Mouse (Mus musculus) forebrain, embryonic 13.5 days (tissue): ENCODE measurements around the gene Pglyrp1. TPM values are rescaled to one million over a fixed set of nuclear protein-coding genes. Genes with fewer than 3 reads are reported as not detected.
A peak's percentile ranks its signal among the peaks of the same experiment; 100 is the strongest.

Experiments used
- ATAC-seq: fragments of 200-750 bp; cut with Nextera tagmentation; 2 replicates; pipeline ENCODE4 v1.8.0; 2017
- H3K27ac ChIP-seq: fragments of 300-500 bp; sonication (generic); 2 replicates; pipeline ENCODE4 v1.5.1; 2015; ENCODE audit warnings: inconsistent platforms, mild to moderate bottlenecking, moderate library complexity
- H3K27me3 ChIP-seq: fragments of 300-500 bp; sonication (generic); 2 replicates; pipeline ENCODE4 v1.6.1; 2015; ENCODE audit warnings: mild to moderate bottlenecking, inconsistent platforms
- H3K36me3 ChIP-seq: fragments of 300-500 bp; sonication (generic); 2 replicates; pipeline ENCODE4 v1.6.1; 2015; ENCODE audit warnings: mild to moderate bottlenecking, inconsistent platforms; ENCODE audit not compliant: poor library complexity, severe bottlenecking
- H3K4me1 ChIP-seq: fragments of 300-500 bp; sonication (generic); 2 replicates; pipeline ENCODE4 v1.6.1; 2015; ENCODE audit warnings: inconsistent platforms
- H3K4me2 ChIP-seq: fragments of 300-500 bp; sonication (generic); 2 replicates; pipeline ENCODE4 v1.6.1; 2015; ENCODE audit warnings: inconsistent platforms, mild to moderate bottlenecking, moderate library complexity
- H3K4me3 ChIP-seq: fragments of 300-500 bp; sonication (generic); 2 replicates; pipeline ENCODE4 v1.5.1; 2015; ENCODE audit warnings: mild to moderate bottlenecking, inconsistent platforms
- H3K9ac ChIP-seq: fragments of 300-500 bp; sonication (generic); 2 replicates; pipeline ENCODE4 v1.6.1; 2015; ENCODE audit warnings: mild to moderate bottlenecking, inconsistent platforms
- H3K9me3 ChIP-seq: fragments of 300-500 bp; sonication (generic); replicated peaks from 2 replicates; pipeline ENCODE4 v1.6.1; 2016; ENCODE audit warnings: inconsistent platforms
- WGBS: fragments of 180-500 bp; shearing (Covaris S2); methylation state at CpG from one replicate; pipeline ENCODE4 v1.1.7; 2015; 5-methylcytosine and 5-hydroxymethylcytosine counted together
- polyA plus RNA-seq: library from polyadenylated mRNA; unstranded; fragments of >200 nt; fragmentation: Nextera tagmentation; extraction: Ambion mirVana; gene quantifications from 2 replicates; pipeline ENCODE4 v1.2.1, GENCODE M21; 2015

Pglyrp1 gene
- polyA plus RNA-seq, 1 experiment from 2014 or later = 7.4 TPM

DNA sequence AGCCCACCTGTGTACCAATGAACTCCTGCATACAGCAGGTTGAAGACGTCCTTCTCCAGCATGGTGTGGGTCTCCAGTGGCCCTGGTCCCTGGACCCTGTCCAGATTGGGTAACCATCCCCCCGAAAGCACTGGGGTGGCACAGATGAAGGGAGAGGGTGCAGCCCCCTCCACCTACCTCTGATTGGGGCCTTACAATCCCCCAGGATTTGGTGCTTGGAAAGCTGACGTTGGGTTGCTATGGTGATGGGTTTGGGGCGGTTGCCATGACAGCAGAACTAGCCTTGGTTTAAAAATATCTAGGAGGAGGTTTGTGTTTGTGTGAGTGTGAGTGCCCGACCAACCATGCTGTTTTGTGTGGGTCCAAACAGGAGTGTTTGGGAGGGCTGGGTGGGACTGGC lies 51.7 kb downstream of the Pglyrp1 start:
- ATAC-seq = peak; percentile 5; the same call in 1 of the 2 replicates
- Histone ChIP-seq H3K4me1 (peaks cover 54% of the 10 kb centered on the region), H3K27ac (peak overlapping the region; percentile 90), H3K9me3 (no peaks in the 10 kb centered on the region), H3K4me2 (peak overlapping the region; percentile 46), H3K36me3 (no peaks in the 10 kb centered on the region), H3K4me3 (no peak overlapping the region), H3K27me3 (no peaks in the 10 kb centered on the region), H3K9ac (no peak overlapping the region)
- WGBS = 24% methylated on average over 5 of the region's 5 CpGs

DNA sequence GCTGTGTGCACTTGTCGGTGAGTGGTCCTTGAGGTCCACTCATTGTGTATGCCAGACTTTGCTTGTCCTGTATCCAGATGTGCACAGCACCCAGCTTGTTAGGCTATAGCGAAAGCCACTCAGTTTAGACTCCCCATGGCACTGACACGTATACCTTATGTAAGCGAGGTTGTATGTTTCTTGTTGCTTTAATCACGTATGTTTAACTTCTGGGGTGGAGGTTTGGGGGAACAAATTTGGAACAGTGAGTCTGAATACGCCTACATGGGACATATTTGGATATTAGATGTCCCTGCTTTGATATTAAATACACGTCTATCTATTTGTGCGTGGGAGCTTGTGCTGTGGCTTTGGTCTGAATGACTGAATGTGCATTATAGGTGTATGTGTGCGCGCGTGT lies 52.1 kb downstream of the Pglyrp1 start:
- H3K4me3 ChIP-seq = no peak overlapping the region
- H3K9me3 ChIP-seq = no peaks in the 10 kb centered on the region
- H3K27ac ChIP-seq = peak overlapping the region; percentile 90
- H3K9ac ChIP-seq = 0 out of 2 replicates have a peak overlapping the region, but pooled peaks have one; percentile 37
- H3K27me3 ChIP-seq = no peaks in the 10 kb centered on the region
- ATAC-seq = no peak
- H3K4me1 ChIP-seq = peaks cover 58% of the 10 kb centered on the region
- 62% methylated on average over 11 of the region's 11 CpGs for WGBS
- no peaks in the 10 kb centered on the region for H3K36me3 ChIP-seq
- peak overlapping the region; percentile 46 for H3K4me2 ChIP-seq

GRCm38 (mm10) chr7:18923711-18924191 lies 52.6 kb downstream of the Pglyrp1 start:
- Histone ChIP-seq H3K36me3 (no peaks in the 10 kb centered on the region), H3K27ac (peak overlapping the region; percentile 90), H3K4me1 (peaks cover 62% of the 10 kb centered on the region), H3K9ac (peak overlapping the region; percentile 37; the same call in 1 of the 2 replicates), H3K9me3 (no peaks in the 10 kb centered on the region), H3K27me3 (no peaks in the 10 kb centered on the region), H3K4me2 (peak overlapping the region; percentile 46), H3K4me3 (no peak overlapping the region)
- WGBS = 16% methylated on average over 4 of the region's 4 CpGs
- ATAC-seq = no peak

GRCm38 (mm10) chr7:18924321-18924720 lies 53.2 kb downstream of the Pglyrp1 start:
- Histone ChIP-seq H3K27ac (peak overlapping the region; percentile 90), H3K4me3 (no peak overlapping the region)

GRCm38 (mm10) chr7:18925162-18925938 lies 54.2 kb downstream of the Pglyrp1 start, which contains the start of gene Nova2:
Gene Nova2, plus strand, starts transcription at chr7:18925888.
- under 1% methylated on average over 27 of the region's 45 CpGs for WGBS
- peaks cover 75% of the 10 kb centered on the region for H3K4me1 ChIP-seq
- H3K36me3 ChIP-seq = no peaks in the 10 kb centered on the region
- ATAC-seq = peak; percentile 86
- H3K4me3 ChIP-seq = peak within 1 kb of the TSS; percentile 95
- peak within 1 kb of the TSS; percentile 92 for H3K4me2 ChIP-seq
- H3K27ac ChIP-seq = peak within 1 kb of the TSS; percentile 94
- no peaks in the 10 kb centered on the region for H3K9me3 ChIP-seq
- peak within 1 kb of the TSS; percentile 99 for H3K9ac ChIP-seq
- H3K27me3 ChIP-seq = no peaks in the 10 kb centered on the region

More at GRCm38 (mm10) chr7:18924321-18924720, 53.2 kb downstream of the Pglyrp1 start:
- ATAC-seq = no peak
- Histone ChIP-seq H3K9ac (peak overlapping the region; percentile 37; the same call in 1 of the 2 replicates), H3K4me1 (peaks cover 67% of the 10 kb centered on the region), H3K4me2 (peak overlapping the region; percentile 46), H3K9me3 (no peaks in the 10 kb centered on the region), H3K36me3 (no peaks in the 10 kb centered on the region), H3K27me3 (no peaks in the 10 kb centered on the region)
- 6% methylated on average over 8 of the region's 8 CpGs for WGBS

GRCm38 (mm10) chr7:18926041-18926790 lies 55.1 kb downstream of the Pglyrp1 start:
- WGBS = 0% methylated on average over 33 of the region's 42 CpGs
- no peaks in the 10 kb centered on the region for H3K27me3 ChIP-seq
- peak overlapping the region; percentile 94 for H3K27ac ChIP-seq
- peak overlapping the region; percentile 99 for H3K9ac ChIP-seq
- H3K36me3 ChIP-seq = no peaks in the 10 kb centered on the region
- ATAC-seq = peak; percentile 30
- peaks cover 71% of the 10 kb centered on the region for H3K4me1 ChIP-seq
- H3K4me3 ChIP-seq = peak overlapping the region; percentile 95
- H3K9me3 ChIP-seq = no peaks in the 10 kb centered on the region
- peak overlapping the region; percentile 92 for H3K4me2 ChIP-seq

- Histone ChIP-seq H3K4me1 (peaks cover 73% of the 10 kb centered on the region), H3K4me2 (peak overlapping the region; percentile 92), H3K36me3 (no peaks in the 10 kb centered on the region), H3K9ac (peak overlapping the region; percentile 99), H3K4me3 (peak overlapping the region; percentile 95), H3K27ac (peak overlapping the region; percentile 94), H3K9me3 (no peaks in the 10 kb centered on the region), H3K27me3 (no peaks in the 10 kb centered on the region)
- WGBS = 54% methylated on average over 6 of the region's 6 CpGs
- ATAC-seq = peak; percentile 9; the same call in 1 of the 2 replicates
Measured at GRCm38 (mm10) chr7:18926911-18927310, 55.8 kb downstream of the Pglyrp1 start.

DNA sequence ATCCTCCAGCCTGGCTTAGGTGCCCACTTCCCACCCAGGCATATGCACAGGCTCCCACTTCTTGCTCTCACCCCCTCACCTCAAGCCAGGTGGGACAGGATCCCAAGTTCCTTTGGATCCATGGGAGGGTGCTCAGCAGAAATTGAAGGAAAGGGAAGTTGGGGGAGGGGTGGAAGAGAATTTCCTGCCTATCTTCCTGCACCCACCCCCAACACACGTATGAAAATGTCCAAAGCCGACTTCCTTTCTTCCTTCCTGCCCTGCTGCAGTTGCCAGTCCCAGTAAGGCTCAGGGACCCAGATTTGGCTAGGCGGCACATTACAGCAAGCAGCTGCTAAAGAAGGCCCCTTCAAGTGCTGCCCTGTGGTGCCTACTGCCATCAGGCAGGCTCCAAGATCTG lies 56.6 kb downstream of the Pglyrp1 start:
- H3K9me3 ChIP-seq = no peaks in the 10 kb centered on the region
- peak overlapping the region; percentile 92 for H3K4me2 ChIP-seq
- no peak for ATAC-seq
- peak overlapping the region; percentile 95 for H3K4me3 ChIP-seq
- H3K9ac ChIP-seq = 0 out of 2 replicates have a peak overlapping the region, but pooled peaks have one; percentile 99
- peak overlapping the region; percentile 94; the same call in 1 of the 2 replicates for H3K27ac ChIP-seq
- peaks cover 66% of the 10 kb centered on the region for H3K4me1 ChIP-seq
- no peaks in the 10 kb centered on the region for H3K27me3 ChIP-seq
- 57% methylated on average over 3 of the region's 3 CpGs for WGBS
- no peaks in the 10 kb centered on the region for H3K36me3 ChIP-seq

Other genes starting within 250 kb of the Pglyrp1 start
- gene Psg21, start 214.6 kb upstream of the Pglyrp1 start, polyA plus RNA-seq = not detected in 2 replicates
- not detected in 2 replicates for gene Psg20, start 185.1 kb upstream of the Pglyrp1 start, polyA plus RNA-seq
- not detected in 2 replicates for gene Psg22, start 153.2 kb upstream of the Pglyrp1 start, polyA plus RNA-seq
- not detected in 2 replicates for gene Psg19, start 72.8 kb upstream of the Pglyrp1 start, polyA plus RNA-seq
- not detected in 2 replicates for gene Psg17, start 49.7 kb upstream of the Pglyrp1 start, polyA plus RNA-seq
- gene Mill2, start 31.4 kb upstream of the Pglyrp1 start, polyA plus RNA-seq = 0.11 and 0.34 TPM in 2 replicates
- 25.6 and 27.9 TPM in 2 replicates for gene Ccdc61, start 39.1 kb downstream of the Pglyrp1 start, polyA plus RNA-seq
- gene Nova2, start 54.6 kb downstream of the Pglyrp1 start, polyA plus RNA-seq = 12.3 and 13.7 TPM in 2 replicates
- 0.68 and 0.69 TPM in 2 replicates for gene Nanos2, start 116.1 kb downstream of the Pglyrp1 start, polyA plus RNA-seq
- 2.8 TPM in 2 replicates for gene Mypop, start 119.9 kb downstream of the Pglyrp1 start, polyA plus RNA-seq
- 22.1 and 23.3 TPM in 2 replicates for gene Irf2bp1, start 132.7 kb downstream of the Pglyrp1 start, polyA plus RNA-seq
- gene Foxa3, start 152.2 kb downstream of the Pglyrp1 start, polyA plus RNA-seq = not detected in 2 replicates
- gene Sympk, start 153.0 kb downstream of the Pglyrp1 start, polyA plus RNA-seq = 34.3 and 36.7 TPM in 2 replicates
- not detected in 2 replicates for gene Rsph6a, start 183.4 kb downstream of the Pglyrp1 start, polyA plus RNA-seq
- gene Dmwd, start 204.9 kb downstream of the Pglyrp1 start, polyA plus RNA-seq = 20.6 and 22.6 TPM in 2 replicates
- 8.3 and 9.4 TPM in 2 replicates for gene Dmpk, start 212.5 kb downstream of the Pglyrp1 start, polyA plus RNA-seq
- gene Six5, start 223.3 kb downstream of the Pglyrp1 start, polyA plus RNA-seq = 3.5 and 4.1 TPM in 2 replicates
- gene Gm4969, start 247.0 kb downstream of the Pglyrp1 start, polyA plus RNA-seq = 1.2 and 1.4 TPM in 2 replicates
- gene Fbxo46, start 248.5 kb downstream of the Pglyrp1 start, polyA plus RNA-seq = 19.1 and 22.2 TPM in 2 replicates